Mouse (Mus musculus) CH12.LX (cell line): ENCODE results near the gene Cnot6. TPM values are rescaled to one million over a fixed set of nuclear protein-coding genes. Genes with fewer than 3 reads are reported as not detected.

Experiments used
- DNase-seq: peaks from one replicate; pipeline ENCODE4 v3.0.0-alpha.2; 2013; ENCODE audit errors: extremely low read depth
- H3K27ac ChIP-seq: 2 replicates; pipeline ENCODE4 v1.5.1; 2012; ENCODE audit warnings: low read depth, mild to moderate bottlenecking, control low read depth, moderate library complexity; ENCODE audit not compliant: insufficient read depth
- H3K27me3 ChIP-seq: replicated peaks from 2 replicates; pipeline ENCODE3; 2012; ENCODE audit warnings: inconsistent platforms
- H3K36me3 ChIP-seq, 2 experiments: replicated peaks in 1 of 2; 2 replicates each; pipeline versions ENCODE3 to v1.6.1; 2012; ENCODE audit warnings: inconsistent platforms in 1 of 2, low read length in 1 of 2, mild to moderate bottlenecking in 1 of 2, mixed read lengths in 1 of 2, moderate library complexity in 1 of 2; ENCODE audit not compliant: control insufficient read depth in 1 of 2, insufficient read depth in 1 of 2
- H3K4me1 ChIP-seq, 2 experiments: 2 replicates each; pipeline ENCODE4 v1.6.1; 2012; ENCODE audit warnings: inconsistent platforms in 1 of 2, moderate library complexity in 1 of 2; ENCODE audit not compliant: insufficient read depth in 2 of 2, control insufficient read depth in 1 of 2
- H3K4me2 ChIP-seq: 2 replicates; pipeline ENCODE4 v1.6.1; 2012; ENCODE audit warnings: low read depth, mild to moderate bottlenecking, control low read depth; ENCODE audit not compliant: poor library complexity, insufficient read depth, severe bottlenecking
- H3K4me3 ChIP-seq, 3 experiments: fragments of 150-350 bp in 1 of 3; sonication (generic) in 1 of 3; replicated peaks in 1 of 3; 2 replicates each; pipeline versions ENCODE3 to v1.5.1; 2011 to 2012; ENCODE audit warnings: low read depth in 2 of 3, low read length in 2 of 3, mild to moderate bottlenecking in 2 of 3, moderate library complexity in 2 of 3, control low read depth in 1 of 3, improper control_type of control experiment in 1 of 3, inconsistent platforms in 1 of 3, mixed read lengths in 1 of 3; ENCODE audit not compliant: poor library complexity in 1 of 3
- H3K79me2 ChIP-seq: replicated peaks from 2 replicates; pipeline ENCODE4 v1.6.1; 2012; ENCODE audit warnings: mild to moderate bottlenecking, moderate library complexity; ENCODE audit not compliant: control insufficient read depth, poor library complexity, insufficient read depth, severe bottlenecking; ENCODE audit errors: extremely low read depth
- H3K9ac ChIP-seq: 2 replicates; pipeline ENCODE4 v1.6.1; 2012; ENCODE audit warnings: low read depth, mild to moderate bottlenecking, control low read depth, moderate library complexity; ENCODE audit not compliant: insufficient read depth
- H3K9me3 ChIP-seq: replicated peaks from 2 replicates; pipeline ENCODE3; 2012; ENCODE audit warnings: low read length, inconsistent platforms, mixed read lengths
- BHLHE40 ChIP-seq: IDR thresholded peaks from 2 replicates; pipeline ENCODE4 v1.6.1; 2011; ENCODE audit warnings: mild to moderate bottlenecking, low read depth, low read length, improper control_type of control experiment
- CHD1 ChIP-seq: IDR thresholded peaks from 2 replicates; pipeline ENCODE4 v1.6.1; 2012; ENCODE audit warnings: low read depth, low read length, improper control_type of control experiment, inconsistent platforms
- CHD2 ChIP-seq: IDR thresholded peaks from 2 replicates; pipeline ENCODE4 v1.6.1; 2011; ENCODE audit warnings: low read length, improper control_type of control experiment
- CTCF ChIP-seq, 2 experiments: IDR thresholded peaks in 1 of 2; conservative IDR thresholded peaks in 1 of 2; 2 replicates each; pipeline ENCODE4 v1.5.1; 2011 to 2012; ENCODE audit warnings: low read depth in 2 of 2, low read length in 2 of 2, improper control_type of control experiment in 1 of 2, inconsistent platforms in 1 of 2, mild to moderate bottlenecking in 1 of 2, moderate library complexity in 1 of 2
- ELF1 ChIP-seq: IDR thresholded peaks from 2 replicates; pipeline ENCODE4 v1.6.1; 2014; ENCODE audit warnings: low read depth, mild to moderate bottlenecking, inconsistent platforms, low read length, improper control_type of control experiment
- ETS1 ChIP-seq: conservative IDR thresholded peaks from 2 replicates; pipeline ENCODE4 v1.6.1; 2012; ENCODE audit warnings: low read depth, mild to moderate bottlenecking, inconsistent platforms, low read length, improper control_type of control experiment, moderate library complexity
- GABPA ChIP-seq: IDR thresholded peaks from 2 replicates; pipeline ENCODE4 v1.6.1; 2012; ENCODE audit warnings: low read depth, low read length, improper control_type of control experiment, inconsistent platforms; ENCODE audit not compliant: insufficient replicate concordance
- IRF4 ChIP-seq: IDR thresholded peaks from 2 replicates; pipeline ENCODE4 v1.6.1; 2014; ENCODE audit warnings: low read depth, mild to moderate bottlenecking, inconsistent platforms, low read length, improper control_type of control experiment
- MAX ChIP-seq: IDR thresholded peaks from 2 replicates; pipeline ENCODE4 v1.6.1; 2011; ENCODE audit warnings: low read length, improper control_type of control experiment
- MAZ ChIP-seq: IDR thresholded peaks from 2 replicates; pipeline ENCODE4 v1.6.1; 2012; ENCODE audit warnings: low read depth, mild to moderate bottlenecking, inconsistent platforms, low read length, improper control_type of control experiment, moderate library complexity
- PAX5 ChIP-seq: IDR thresholded peaks from 2 replicates; pipeline ENCODE4 v1.6.1; 2012; ENCODE audit warnings: low read length, inconsistent platforms, mixed read lengths
- POLR2AphosphoS2 ChIP-seq: IDR thresholded peaks from 2 replicates; pipeline ENCODE4 v1.6.1; 2011; ENCODE audit warnings: low read depth, low read length, improper control_type of control experiment
- TCF12 ChIP-seq: IDR thresholded peaks from 2 replicates; pipeline ENCODE4 v1.6.1; 2014; ENCODE audit warnings: low read depth, mild to moderate bottlenecking, inconsistent platforms, low read length, improper control_type of control experiment
- ZMIZ1 ChIP-seq: IDR thresholded peaks from 2 replicates; pipeline ENCODE4 v1.6.1; 2012; ENCODE audit warnings: low read depth, mild to moderate bottlenecking, inconsistent platforms, low read length, improper control_type of control experiment
- dilution Hi-C: fragments of 300-500 bp; cut with MboI; formaldehyde crosslinking; loops from 2 replicates; pipeline ENCODE4 v1.14.3; 2020; ENCODE audit warnings: low sequenced_read_pairs; ENCODE audit not compliant: extremely low pct_unique_long_range_greater_than_20kb, extremely low pct_ligation_motif_present
- in situ Hi-C: fragments of 300-500 bp; cut with MboI; formaldehyde crosslinking; loops from 3 replicates; pipeline ENCODE4 v1.14.3; 2019; ENCODE audit warnings: low sequenced_read_pairs, low pct_ligation_motif_present, low pct_unique_long_range_greater_than_20kb, mixed read lengths
- polyA plus RNA-seq: library from polyadenylated mRNA; unstranded; fragments of >175 nt; gene quantifications from 2 replicates; pipeline ENCODE4 v1.2.1, GENCODE M21; 2012; ENCODE audit warnings: low read depth; ENCODE audit not compliant: insufficient read length
- total RNA-seq, 2 experiments: library from RNA; depleted of rRNA; stranded (reverse); fragments of 300-350 nt in 1 of 2; fragments of >200 nt in 1 of 2; gene quantifications; 2 replicates each; pipeline ENCODE4 v1.2.3; 2012 to 2014

Cnot6 gene
- total and polyA plus RNA-seq, 3 experiments = 32.4 to 90.8 (median 85.0) TPM

DNA sequence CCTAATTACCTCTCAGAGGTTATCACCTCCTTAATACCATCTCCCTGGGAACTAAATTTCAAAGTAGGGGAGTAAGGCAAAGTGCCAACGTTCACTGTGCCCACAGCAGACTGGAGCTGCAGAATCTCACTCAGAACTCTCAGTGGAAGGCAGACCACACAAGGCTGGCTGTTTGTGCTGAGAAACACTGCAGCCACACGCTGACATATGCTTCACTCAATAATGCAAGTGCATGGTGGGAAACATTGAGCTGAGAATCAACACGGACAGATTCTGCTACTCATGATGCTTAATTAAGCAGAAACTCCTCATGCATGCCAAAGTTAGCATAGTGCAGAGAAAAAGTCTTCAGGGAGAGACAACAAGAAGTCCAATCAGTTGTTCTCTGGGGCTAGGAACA is 33.3 kb upstream of the Cnot6 start:
- TF ChIP-seq ZMIZ1 (no peak), CHD1 (no peak), GABPA (no peak)

DNA sequence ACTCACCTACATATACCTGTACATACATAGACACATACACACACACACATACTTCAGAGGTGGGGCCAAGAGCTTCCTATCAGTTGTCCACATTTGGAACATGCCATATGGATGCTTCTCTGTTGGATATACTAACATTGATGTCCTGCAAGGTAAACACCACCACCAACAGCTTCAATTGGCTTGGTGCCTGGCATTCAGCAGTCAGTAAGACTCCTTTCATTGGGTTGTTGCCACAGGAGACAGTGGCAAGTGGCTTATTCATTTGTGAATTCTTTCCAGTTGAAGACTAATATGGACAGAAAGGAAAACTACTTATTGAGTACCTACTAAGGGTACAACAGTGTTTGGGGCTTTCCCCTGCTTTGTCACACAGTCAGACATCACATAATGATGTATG is 32.5 kb upstream of the Cnot6 start:
- no peak for DNase-seq
- dilution Hi-C loops = no loop called here

More for the DNA sequence above, 33.3 kb upstream of the Cnot6 start:
- H3K27ac ChIP-seq = no peak overlapping the region
- no peaks in the 10 kb centered on the region for H3K4me1 ChIP-seq
- dilution Hi-C loops = no loop called here
- no peaks in the 10 kb centered on the region for H3K79me2 ChIP-seq
- H3K9ac ChIP-seq = no peak overlapping the region
- no peak overlapping the region for H3K4me2 ChIP-seq
- in situ Hi-C loops = no loop called here
- H3K27me3 ChIP-seq = peaks cover 3% of the 10 kb centered on the region
- H3K4me3 ChIP-seq = no peak overlapping the region
- H3K9me3 ChIP-seq = peaks cover 9% of the 10 kb centered on the region
- no peak for DNase-seq
- H3K36me3 ChIP-seq = no peaks in the 10 kb centered on the region

DNA sequence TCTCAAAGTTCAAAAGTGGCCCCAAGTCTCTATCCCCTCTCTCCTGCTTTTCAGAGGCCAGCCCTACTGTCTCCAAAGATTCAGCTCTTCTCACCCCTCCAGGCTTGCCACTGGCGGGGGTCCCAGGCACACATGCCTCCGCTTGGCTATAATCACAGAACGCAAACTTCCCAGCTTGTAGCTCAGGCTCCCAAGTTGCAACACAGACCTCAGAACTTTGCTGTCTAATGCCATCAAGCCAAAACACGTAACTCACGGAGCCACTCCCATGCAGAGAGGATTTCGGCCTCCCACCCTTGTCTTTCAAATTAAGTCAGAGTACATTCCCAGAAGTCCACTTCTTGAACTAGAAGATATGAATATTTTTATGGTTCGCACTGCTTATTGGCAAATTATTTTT is 31.1 kb upstream of the Cnot6 start:
- H3K9ac ChIP-seq = no peak overlapping the region
- no peak overlapping the region for H3K4me2 ChIP-seq
- no peak overlapping the region for H3K27ac ChIP-seq
- no peaks in the 10 kb centered on the region for H3K36me3 ChIP-seq
- H3K4me1 ChIP-seq = peaks cover 0 to 9% of the 10 kb centered on the region in 2 experiments; a peak in 2 of 4 replicates
- in situ Hi-C loops = no loop called here
- peaks cover 4% of the 10 kb centered on the region for H3K9me3 ChIP-seq
- H3K79me2 ChIP-seq = no peaks in the 10 kb centered on the region
- no peak overlapping the region for H3K4me3 ChIP-seq
- H3K27me3 ChIP-seq = peaks cover 3% of the 10 kb centered on the region
- no peak for DNase-seq
- TF ChIP-seq ELF1 (no peak), ETS1 (no peak), MAX (no peak), IRF4 (no peak), CTCF (conservative IDR thresholded peaks at IDR 0.05 in 1 of 2, IDR thresholded peaks at IDR 0.05 in 1 of 2; ENCODE audit: low read depth in 2 of 2, low read length in 2 of 2) (no peak), TCF12 (no peak), BHLHE40 (no peak), GABPA (no peak)
- dilution Hi-C loops = no loop called here

More for the DNA sequence above, 32.5 kb upstream of the Cnot6 start:
- peaks cover 9% of the 10 kb centered on the region for H3K9me3 ChIP-seq
- no peak overlapping the region for H3K4me3 ChIP-seq
- no peaks in the 10 kb centered on the region for H3K79me2 ChIP-seq
- TF ChIP-seq PAX5 = no peak
- TF ChIP-seq MAZ = no peak
- TF ChIP-seq GABPA = no peak
- no peak for TF ChIP-seq IRF4
- no peak for TF ChIP-seq POLR2AphosphoS2
- no peak for TF ChIP-seq CHD2
- no peak overlapping the region for H3K9ac ChIP-seq
- H3K4me1 ChIP-seq = peaks cover 0 to 3% of the 10 kb centered on the region in 2 experiments; a peak in 2 of 4 replicates
- in situ Hi-C loops = no loop called here
- no peak overlapping the region for H3K27ac ChIP-seq
- H3K36me3 ChIP-seq = no peaks in the 10 kb centered on the region
- peaks cover 3% of the 10 kb centered on the region for H3K27me3 ChIP-seq
- H3K4me2 ChIP-seq = no peak overlapping the region
